Mouse (Mus musculus): ENCODE results near the gene Carmil2. TPM values are rescaled to one million over a fixed set of nuclear protein-coding genes. Genes with fewer than 3 reads are reported as not detected.
A peak's percentile ranks its signal among the peaks of the same experiment; 100 is the strongest.

Gene Carmil2
- polyA plus RNA-seq, 1 experiment from 2014 or later: 2.8 TPM

GRCm38 (mm10) chr8:105686551-105686950, 477 bp downstream of the Carmil2 start:
- H3K4me1 ChIP-seq: no peaks in the 10 kb centered on the region
- H3K9ac ChIP-seq: no peak overlapping the region
- no peaks in the 10 kb centered on the region for H3K9me3 ChIP-seq
- H3K27ac ChIP-seq: no peak overlapping the region
- H3K4me2 ChIP-seq (replicated peaks): no peak overlapping the region
- no peak overlapping the region for H3K4me3 ChIP-seq
- H3K27me3 ChIP-seq: no peaks in the 10 kb centered on the region
- WGBS: 66% methylated on average over 6 of the region's 6 CpGs
- peaks cover 24% of the 10 kb centered on the region for H3K36me3 ChIP-seq
- no peak for ATAC-seq (ENCODE audit: insufficient number of reproducible peaks, insufficient read depth, low FRiP score, low TSS enrichment)

- Histone ChIP-seq H3K9ac (no peak overlapping the region), H3K9me3 (no peaks in the 10 kb centered on the region), H3K36me3 (peaks cover 18% of the 10 kb centered on the region), H3K4me1 (no peaks in the 10 kb centered on the region), H3K4me3 (no peak overlapping the region), H3K27ac (no peak overlapping the region), H3K4me2 (replicated peaks) (no peak overlapping the region), H3K27me3 (no peaks in the 10 kb centered on the region)
- WGBS: 68% methylated on average over 8 of the region's 8 CpGs
- ATAC-seq (ENCODE audit: insufficient number of reproducible peaks, insufficient read depth, low FRiP score, low TSS enrichment): no peak
These were observed 1.4 kb downstream of the Carmil2 start for GRCm38 (mm10) chr8:105687512-105687911.

- Histone ChIP-seq H3K9ac (no peak overlapping the region), H3K4me1 (no peaks in the 10 kb centered on the region), H3K36me3 (peaks cover 16% of the 10 kb centered on the region), H3K4me2 (replicated peaks) (no peak overlapping the region), H3K4me3 (no peak overlapping the region), H3K27me3 (no peaks in the 10 kb centered on the region), H3K9me3 (peaks cover 7% of the 10 kb centered on the region; the same call in 1 of the 2 replicates), H3K27ac (no peak overlapping the region)
- ATAC-seq (ENCODE audit: insufficient number of reproducible peaks, insufficient read depth, low FRiP score, low TSS enrichment): no peak
- 65% methylated on average over 14 of the region's 14 CpGs for WGBS
These were observed 2.2 kb downstream of the Carmil2 start for GRCm38 (mm10) chr8:105688242-105688752.

GRCm38 (mm10) chr8:105689256-105689982, 3.3 kb downstream of the Carmil2 start:
- Histone ChIP-seq H3K4me3 (no peak overlapping the region), H3K4me1 (peaks cover 7% of the 10 kb centered on the region), H3K9ac (no peak overlapping the region), H3K9me3 (peaks cover 7% of the 10 kb centered on the region; the same call in 1 of the 2 replicates), H3K4me2 (replicated peaks) (no peak overlapping the region), H3K27me3 (peaks cover 1% of the 10 kb centered on the region), H3K27ac (no peak overlapping the region), H3K36me3 (peaks cover 6% of the 10 kb centered on the region; the same call in 1 of the 2 replicates)
- WGBS: 51% methylated on average over 35 of the region's 35 CpGs
- no peak for ATAC-seq (ENCODE audit: insufficient number of reproducible peaks, insufficient read depth, low FRiP score, low TSS enrichment)

GRCm38 (mm10) chr8:105689983-105690360, 3.9 kb downstream of the Carmil2 start:
- 92% methylated on average over 9 of the region's 9 CpGs for WGBS
- peaks cover 7% of the 10 kb centered on the region; the same call in 1 of the 2 replicates for H3K9me3 ChIP-seq
- H3K4me2 ChIP-seq (replicated peaks): no peak overlapping the region
- peaks cover 6% of the 10 kb centered on the region; the same call in 1 of the 2 replicates for H3K36me3 ChIP-seq
- peaks cover 10% of the 10 kb centered on the region for H3K4me1 ChIP-seq
- no peak for ATAC-seq (ENCODE audit: insufficient number of reproducible peaks, insufficient read depth, low FRiP score, low TSS enrichment)
- no peak overlapping the region for H3K27ac ChIP-seq
- no peak overlapping the region for H3K9ac ChIP-seq
- H3K27me3 ChIP-seq: peaks cover 6% of the 10 kb centered on the region
- H3K4me3 ChIP-seq: no peak overlapping the region

- Histone ChIP-seq H3K4me1 (peaks cover 10% of the 10 kb centered on the region), H3K9me3 (peaks cover 7% of the 10 kb centered on the region; the same call in 1 of the 2 replicates), H3K36me3 (peaks cover 6% of the 10 kb centered on the region; the same call in 1 of the 2 replicates), H3K9ac (no peak overlapping the region), H3K27me3 (peaks cover 12% of the 10 kb centered on the region), H3K4me3 (no peak overlapping the region), H3K27ac (no peak overlapping the region), H3K4me2 (replicated peaks) (no peak overlapping the region)
- WGBS: 82% methylated on average over 14 of the region's 14 CpGs
- no peak for ATAC-seq (ENCODE audit: insufficient number of reproducible peaks, insufficient read depth, low FRiP score, low TSS enrichment)
These were observed 4.9 kb downstream of the Carmil2 start for GRCm38 (mm10) chr8:105690978-105691377.

- H3K27ac ChIP-seq: no peak overlapping the region
- H3K27me3 ChIP-seq: peaks cover 12% of the 10 kb centered on the region
- no peak for ATAC-seq (ENCODE audit: insufficient number of reproducible peaks, insufficient read depth, low FRiP score, low TSS enrichment)
- H3K9ac ChIP-seq: no peak overlapping the region
- no peak overlapping the region for H3K4me3 ChIP-seq
- H3K4me1 ChIP-seq: peaks cover 10% of the 10 kb centered on the region
- H3K9me3 ChIP-seq: peaks cover 7% of the 10 kb centered on the region; the same call in 1 of the 2 replicates
- H3K4me2 ChIP-seq (replicated peaks): no peak overlapping the region
- 91% methylated on average over 11 of the region's 11 CpGs for WGBS
- H3K36me3 ChIP-seq: peaks cover 12% of the 10 kb centered on the region
These were observed 6.5 kb downstream of the Carmil2 start for GRCm38 (mm10) chr8:105692449-105693182.

GRCm38 (mm10) chr8:105693648-105694047, 7.6 kb downstream of the Carmil2 start:
- H3K36me3 ChIP-seq: peaks cover 21% of the 10 kb centered on the region
- no peak overlapping the region for H3K27ac ChIP-seq
- H3K9ac ChIP-seq: peak overlapping the region; percentile 54

GRCm38 (mm10) chr8:105694051-105694799, 8.2 kb downstream of the Carmil2 start:
- WGBS: 7% methylated on average over 40 of the region's 40 CpGs
- H3K9ac ChIP-seq: peak overlapping the region; percentile 54
- peaks cover 24% of the 10 kb centered on the region for H3K36me3 ChIP-seq
- H3K9me3 ChIP-seq: peaks cover 7% of the 10 kb centered on the region; the same call in 1 of the 2 replicates
- H3K4me2 ChIP-seq (replicated peaks): peak overlapping the region; percentile 94
- H3K27me3 ChIP-seq: peaks cover 12% of the 10 kb centered on the region
- ATAC-seq (ENCODE audit: insufficient number of reproducible peaks, insufficient read depth, low FRiP score, low TSS enrichment): peak; percentile 44
- peak overlapping the region; percentile 41 for H3K4me3 ChIP-seq
- no peak overlapping the region for H3K27ac ChIP-seq
- H3K4me1 ChIP-seq: peaks cover 10% of the 10 kb centered on the region

More at GRCm38 (mm10) chr8:105693648-105694047, 7.6 kb downstream of the Carmil2 start:
- Histone ChIP-seq H3K4me2 (replicated peaks) (peak overlapping the region; percentile 94), H3K9me3 (peaks cover 7% of the 10 kb centered on the region; the same call in 1 of the 2 replicates), H3K27me3 (peaks cover 12% of the 10 kb centered on the region), H3K4me3 (peak overlapping the region; percentile 41), H3K4me1 (peaks cover 10% of the 10 kb centered on the region)
- WGBS: 2% methylated on average over 30 of the region's 30 CpGs
- no peak for ATAC-seq (ENCODE audit: insufficient number of reproducible peaks, insufficient read depth, low FRiP score, low TSS enrichment)

- Histone ChIP-seq H3K4me2 (replicated peaks) (no peak overlapping the region), H3K27ac (no peak overlapping the region), H3K4me3 (no peak overlapping the region), H3K9me3 (peaks cover 7% of the 10 kb centered on the region; the same call in 1 of the 2 replicates), H3K36me3 (peaks cover 24% of the 10 kb centered on the region), H3K4me1 (peaks cover 13% of the 10 kb centered on the region), H3K9ac (no peak overlapping the region), H3K27me3 (peaks cover 12% of the 10 kb centered on the region)
- ATAC-seq (ENCODE audit: insufficient number of reproducible peaks, insufficient read depth, low FRiP score, low TSS enrichment): no peak
- WGBS: 81% methylated on average over 30 of the region's 30 CpGs
These were observed 9.2 kb downstream of the Carmil2 start for GRCm38 (mm10) chr8:105695080-105695780.

All from embryonic facial prominence, embryonic 12.5 days (tissue).